12 mouse cellular contexts compared by ENCODE assay signal in the genomic region with DNA sequence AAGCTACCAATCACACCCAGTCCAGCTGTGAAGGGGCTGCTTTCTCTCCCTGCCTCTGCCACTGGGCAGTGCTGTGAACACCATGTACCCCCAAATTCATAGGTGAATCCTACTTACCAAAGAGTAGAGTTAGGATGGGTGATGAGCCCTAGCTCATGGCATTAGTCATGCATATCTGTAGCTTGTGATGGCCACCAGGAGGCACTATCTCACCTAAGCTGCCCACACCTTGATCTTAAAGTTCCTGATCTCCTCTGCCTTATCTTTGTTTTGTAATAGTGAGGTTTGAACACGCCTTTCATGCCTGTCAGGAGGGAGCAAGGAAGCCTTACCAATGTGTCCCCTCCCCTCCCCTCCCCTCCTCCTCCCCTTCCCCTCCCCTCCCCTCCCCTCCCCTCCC.
A peak's percentile ranks its signal among the peaks of the same experiment; 100 is the strongest.
DNase-seq lines count a peak whose midpoint lies in the region; ATAC-seq and TF ChIP-seq lines count a peak whose summit lies in the region.
"Had no signal": no experiment of that assay in that cellular context is flagged by ENCODE, and none has a peak within 500 bp of the region (broad histone marks: within the 10 kb centered on the region; RNA-seq: fewer than 3 reads in every experiment).

No protein-coding gene starts in this region.

- H3K36me3 ChIP-seq in intestine, postnatal 0 days (ENCODE audit: control insufficient read depth, insufficient read depth), result no peaks in the 10 kb centered on the region
- no peaks in the 10 kb centered on the region for H3K36me3 ChIP-seq in intestine, embryonic 16.5 days (ENCODE audit: control insufficient read depth, insufficient read depth, low read length)
- no peaks in the 10 kb centered on the region for H3K36me3 ChIP-seq in E14TG2a.4 (ENCODE audit: insufficient read depth, low read length)
- H3K36me3 ChIP-seq in forebrain, embryonic 10.5 days (replicated peaks), result peaks cover 6% of the 10 kb centered on the region; the same call in 1 of the 2 replicates
- H3K36me3 ChIP-seq: heart, embryonic 10.5 days had no signal

- H3K9me3 ChIP-seq in intestine, postnatal 0 days (ENCODE audit: control insufficient read depth), result no peaks in the 10 kb centered on the region
- H3K9me3 ChIP-seq in intestine, embryonic 16.5 days (ENCODE audit: control insufficient read depth, low read length), result no peaks in the 10 kb centered on the region
- H3K9me3 ChIP-seq in E14TG2a.4 (ENCODE audit: low read length), result no peaks in the 10 kb centered on the region
- no peaks in the 10 kb centered on the region for H3K9me3 ChIP-seq in forebrain, embryonic 10.5 days
- H3K9me3 ChIP-seq: heart, embryonic 10.5 days had no signal

- no peak overlapping the region for H3K4me3 ChIP-seq in intestine, postnatal 0 days (ENCODE audit: low read depth, low read length)
- no peak overlapping the region for H3K4me3 ChIP-seq in intestine, embryonic 16.5 days (ENCODE audit: low read length)
- no peak overlapping the region for H3K4me3 ChIP-seq in E14TG2a.4 (replicated peaks; ENCODE audit: low read length)
- no peak overlapping the region for H3K4me3 ChIP-seq in forebrain, embryonic 10.5 days
- H3K4me3 ChIP-seq: heart, embryonic 10.5 days had no signal

- H3K27me3 ChIP-seq in intestine, postnatal 0 days (replicated peaks; ENCODE audit: control insufficient read depth, insufficient read depth, low read length), result no peaks in the 10 kb centered on the region
- H3K27me3 ChIP-seq in intestine, embryonic 16.5 days (replicated peaks; ENCODE audit: control insufficient read depth, insufficient read depth, low read length), result no peaks in the 10 kb centered on the region
- no peaks in the 10 kb centered on the region for H3K27me3 ChIP-seq in E14TG2a.4 (ENCODE audit: insufficient read depth, low read length)
- no peaks in the 10 kb centered on the region for H3K27me3 ChIP-seq in forebrain, embryonic 10.5 days (ENCODE audit: poor library complexity, severe bottlenecking)

- TF ChIP-seq CTCF in intestine, postnatal 0 days (IDR thresholded peaks at IDR 0.05; ENCODE audit: low read depth), result peak; percentile 63
- TF ChIP-seq CTCF in E14TG2a.4 (conservative IDR thresholded peaks at IDR 0.05; ENCODE audit: low read length), result peak; percentile 34

- no peak overlapping the region for H3K4me2 ChIP-seq in intestine, postnatal 0 days (replicated peaks; ENCODE audit: low read depth)
- no peak overlapping the region for H3K4me2 ChIP-seq in intestine, embryonic 16.5 days (ENCODE audit: low read depth, low read length)

- H3K4me1 ChIP-seq in intestine, postnatal 0 days (replicated peaks; ENCODE audit: control insufficient read depth, insufficient read depth, low read length), result no peaks in the 10 kb centered on the region
- no peaks in the 10 kb centered on the region for H3K4me1 ChIP-seq in intestine, embryonic 16.5 days (ENCODE audit: control insufficient read depth, insufficient read depth, low read length)
- H3K4me1 ChIP-seq in E14TG2a.4 (replicated peaks; ENCODE audit: low read depth, low read length), result peaks cover 89% of the 10 kb centered on the region
- peaks cover 45% of the 10 kb centered on the region for H3K4me1 ChIP-seq in forebrain, embryonic 10.5 days
- H3K4me1 ChIP-seq: heart, embryonic 10.5 days had no signal

- 54% methylated on average over 1 of the region's 1 CpGs for WGBS in intestine, postnatal 0 days
- 33% methylated on average over 1 of the region's 1 CpGs for WGBS in intestine, embryonic 16.5 days
- WGBS in forebrain, embryonic 10.5 days, result 92% methylated on average over 1 of the region's 1 CpGs

- DNase-seq in adrenal gland, postnatal 14 days, result peak; percentile 39
- no peak for DNase-seq in adrenal gland, postnatal 25 days
- peak; percentile 25 for DNase-seq in cerebellum, adult 9-11 months
- no peak for DNase-seq in layer of hippocampus, postnatal 36 days
- DNase-seq in forebrain, embryonic 10.5 days (ENCODE audit: extremely low spot score, low spot score), result no peak
- DNase-seq: B cell, adult 2 months; kidney, adult 11 months; thymus, adult 18-20 months had no signal

- no peak for ATAC-seq in intestine, postnatal 0 days
- ATAC-seq in intestine, embryonic 16.5 days, result no peak

- no peak overlapping the region for H3K27ac ChIP-seq in intestine, postnatal 0 days (ENCODE audit: low read depth, low read length)
- H3K27ac ChIP-seq in intestine, embryonic 16.5 days (ENCODE audit: low read length), result no peak overlapping the region
- H3K27ac ChIP-seq in forebrain, embryonic 10.5 days, result no peak overlapping the region
- H3K27ac ChIP-seq: heart, embryonic 10.5 days had no signal

- no peak overlapping the region for H3K9ac ChIP-seq in intestine, postnatal 0 days (ENCODE audit: low read depth, low read length)
- H3K9ac ChIP-seq in intestine, embryonic 16.5 days (ENCODE audit: low read depth, low read length), result no peak overlapping the region

Comparison
In these comparisons a context has a peak if more than half of its experiments do, and no peak if none do; other contexts are left out.
1. DNase-seq: peak in adrenal gland, postnatal 14 days (single experiment) and cerebellum, adult 9-11 months (single experiment); none in adrenal gland, postnatal 25 days (single experiment), layer of hippocampus, postnatal 36 days (0 of 2) and forebrain, embryonic 10.5 days (single experiment).